Mouse (Mus musculus): ENCODE data around the gene Slmap.
"Not testable (repeated sequence)": the region's sequence is repeated elsewhere in the genome, so short reads cannot be mapped to it uniquely, and the experiment has no call there.

Gene Slmap

GRCm38 (mm10) chr14:26398508-26399160 is 136.1 kb downstream of the Slmap start:
- peak; percentile 14 for DNase-seq (ENCODE audit: low read depth, low spot score)

- no peak for DNase-seq (ENCODE audit: low read depth, low spot score)
These were observed 142.9 kb downstream of the Slmap start for GRCm38 (mm10) chr14:26391866-26392265.

- DNase-seq (ENCODE audit: low read depth, low spot score), result not testable (repeated sequence)
These were observed 145.8 kb downstream of the Slmap start for GRCm38 (mm10) chr14:26388961-26389360.

GRCm38 (mm10) chr14:26386999-26387398 is 147.7 kb downstream of the Slmap start:
- not testable (repeated sequence) for DNase-seq (ENCODE audit: low read depth, low spot score)

GRCm38 (mm10) chr14:26385659-26386058 is 149.1 kb downstream of the Slmap start:
- DNase-seq (ENCODE audit: low read depth, low spot score), result not testable (repeated sequence)

GRCm38 (mm10) chr14:26379071-26379470 is 155.7 kb downstream of the Slmap start:
- DNase-seq (ENCODE audit: low read depth, low spot score), result no peak

- DNase-seq (ENCODE audit: low read depth, low spot score), result peak; percentile 70
These were observed 158.1 kb downstream of the Slmap start for GRCm38 (mm10) chr14:26376652-26377051.

Data from CD4-positive, CD25-positive, alpha-beta regulatory T cell, adult 2 months (primary cell).